Mouse (Mus musculus): Measurements from ENCODE around the gene Ppcdc.
"Not testable (repeated sequence)": the region's sequence is repeated elsewhere in the genome, so short reads cannot be mapped to it uniquely, and the experiment has no call there.

The Ppcdc gene

DNA sequence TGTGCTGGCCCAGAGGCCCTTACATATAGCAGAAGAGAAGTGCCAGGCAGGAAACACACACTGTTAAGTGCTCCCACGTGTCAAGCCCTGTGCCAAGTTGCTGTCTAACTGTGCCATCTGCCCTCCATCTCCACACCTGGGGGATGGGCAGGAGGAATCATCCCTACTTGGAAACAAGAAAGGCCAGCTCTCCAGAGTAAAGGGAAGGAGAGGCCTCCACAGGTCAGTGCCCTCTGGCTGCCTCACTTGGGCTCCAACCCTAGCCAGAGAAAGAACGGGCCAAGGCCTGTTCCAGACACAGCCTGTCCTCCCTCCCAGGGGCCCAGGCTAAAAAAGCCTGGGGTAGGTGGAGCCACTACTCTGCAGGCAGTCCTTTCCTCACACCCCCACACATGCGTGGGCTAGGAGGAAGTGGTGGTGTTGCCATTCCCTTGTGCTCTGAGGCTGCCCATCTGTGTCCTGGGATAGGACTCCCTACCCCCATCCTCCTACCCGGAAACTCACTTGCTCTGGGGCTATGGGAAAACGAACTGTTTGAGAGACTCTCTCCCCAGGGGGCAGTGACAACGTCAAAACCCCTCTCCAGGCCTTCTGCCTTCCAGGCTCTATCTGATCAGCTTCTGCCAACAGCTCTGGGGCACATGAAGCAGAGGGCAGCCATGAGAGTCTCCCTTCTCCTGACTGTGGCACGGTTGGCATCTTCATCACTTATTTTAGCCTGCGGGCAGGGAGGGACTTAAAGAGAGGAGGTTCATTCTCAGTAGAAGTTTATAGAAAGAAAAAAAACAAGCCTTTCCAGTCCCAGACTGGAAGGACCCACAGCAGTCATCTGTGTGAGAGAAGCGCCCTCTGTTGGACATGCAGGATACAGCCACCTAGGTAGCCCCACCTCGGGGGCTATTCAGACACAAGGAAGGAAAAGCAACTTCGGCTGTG, 6.6 kb downstream of the Ppcdc start:
- intact Hi-C loops (cut with DNase I), result loop anchor here (2.0 to 5.0 kb wide), 2 partner anchors 76 to 175 kb away; no protein-coding TSS in a partner anchor

DNA sequence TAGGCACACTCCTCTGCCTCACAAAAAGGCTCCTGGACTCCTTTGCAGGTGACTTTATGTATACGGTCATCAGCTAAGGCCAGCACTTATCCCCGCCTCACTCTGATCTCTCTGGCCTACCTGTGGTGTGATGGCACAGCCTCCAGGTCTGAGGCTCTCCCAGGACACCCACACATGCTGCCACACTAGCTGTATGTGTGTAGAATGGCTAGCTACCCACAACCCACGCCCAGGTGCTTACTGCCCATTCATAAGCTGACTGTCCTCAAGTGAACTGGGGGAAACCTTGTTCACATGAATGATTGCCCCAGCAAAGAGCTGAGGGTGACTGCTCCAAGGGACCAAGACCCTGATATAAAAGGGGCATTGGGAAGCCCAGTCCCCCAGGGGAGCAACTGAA, 7.4 kb downstream of the Ppcdc start:
- intact Hi-C loops (cut with DNase I), result loop anchor here (5.0 kb wide), 1 partner anchor 75 kb away; no protein-coding TSS in a partner anchor

DNA sequence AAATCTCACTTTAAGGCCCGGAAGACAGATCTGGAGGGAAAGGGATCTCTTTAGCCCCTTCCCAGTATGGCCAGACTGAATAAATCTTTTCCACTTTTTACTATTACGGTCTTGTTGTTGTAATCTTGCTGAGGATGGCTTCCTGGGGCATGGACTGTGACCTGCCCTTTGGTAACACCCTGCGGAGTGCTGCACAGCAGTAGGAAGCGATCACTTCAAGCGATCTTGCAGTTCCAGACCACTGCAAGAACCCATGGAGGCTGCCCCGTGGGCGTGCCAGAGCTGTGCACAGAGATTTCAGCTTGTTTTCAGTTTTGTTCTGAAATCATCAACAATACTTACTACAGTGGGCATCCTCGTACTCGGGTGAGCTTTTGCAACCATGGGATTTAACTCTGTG, 8.7 kb downstream of the Ppcdc start:
- intact Hi-C loops (cut with DNase I), result loop anchor here (5.0 kb wide), 1 partner anchor 74 kb away; no protein-coding TSS in a partner anchor

DNA sequence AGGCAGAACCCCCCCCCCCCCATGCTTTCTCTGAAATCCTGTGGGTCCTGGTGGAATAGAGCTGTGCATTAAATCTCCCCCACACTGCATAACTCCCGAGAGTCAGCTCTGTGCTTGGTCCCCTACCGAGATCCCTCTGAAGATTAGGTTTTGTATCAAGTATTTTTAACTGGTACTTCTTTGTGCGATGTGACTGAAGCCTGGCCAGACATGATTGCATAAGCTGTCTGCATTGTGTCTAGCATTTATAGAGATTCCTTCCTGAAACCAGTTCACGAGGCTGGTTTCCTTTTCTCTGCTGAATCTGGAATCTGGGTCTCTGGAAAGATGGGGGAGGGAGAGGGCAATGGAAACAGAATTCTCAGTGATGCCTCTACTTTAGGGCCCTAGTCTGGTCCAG, 11.5 kb downstream of the Ppcdc start:
- intact Hi-C loops (cut with DNase I), result no loop called here

DNA sequence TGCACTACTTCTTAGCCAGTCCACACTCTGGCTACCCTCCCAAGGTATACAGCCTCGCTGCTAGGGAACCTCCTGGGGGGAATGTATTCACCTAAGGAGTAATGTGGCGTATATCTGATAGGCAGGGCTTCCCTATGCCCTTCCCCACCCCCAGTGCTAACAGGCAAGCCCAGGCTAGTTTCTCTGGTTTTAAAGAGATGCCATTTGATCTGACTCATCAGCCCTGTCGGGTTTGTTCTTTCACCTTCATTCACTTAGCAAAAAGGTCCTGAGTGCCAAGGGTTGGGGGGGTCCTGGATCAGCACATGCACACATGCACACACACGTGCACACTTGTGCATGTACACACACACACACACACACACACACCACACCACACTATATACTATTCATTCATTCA, 12.0 kb downstream of the Ppcdc start:
- intact Hi-C loops (cut with DNase I), result no loop called here

DNA sequence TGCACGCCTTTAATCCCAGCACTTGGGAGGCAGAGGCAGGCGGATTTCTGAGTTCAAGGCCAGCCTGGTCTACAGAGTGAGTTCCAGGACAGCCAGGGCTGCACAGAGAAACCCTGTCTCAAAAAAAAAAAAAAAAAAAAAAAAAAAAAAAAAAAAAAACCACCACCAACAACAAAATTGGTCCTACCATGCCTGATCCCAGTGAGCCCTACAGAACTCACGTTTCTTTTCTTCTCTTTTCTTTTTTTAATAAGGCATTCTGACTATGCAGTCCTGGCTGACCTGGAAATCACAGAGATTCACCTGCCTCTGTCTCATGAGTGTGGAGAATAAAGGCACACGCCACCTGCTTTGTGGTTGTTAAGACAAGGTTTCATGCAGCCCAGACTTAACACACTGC, 12.8 kb downstream of the Ppcdc start:
- intact Hi-C loops (cut with DNase I), result not testable (repeated sequence)

- intact Hi-C loops (cut with DNase I), result no loop called here
Observed at GRCm38 (mm10) chr9:57425116-57425515, 14.8 kb downstream of the Ppcdc start.

- intact Hi-C loops (cut with DNase I), result no loop called here
Observed at GRCm38 (mm10) chr9:57424066-57424465, 15.9 kb downstream of the Ppcdc start.

GRCm38 (mm10) chr9:57421688-57422111, 18.2 kb downstream of the Ppcdc start:
- intact Hi-C loops (cut with DNase I), result no loop called here

DNA sequence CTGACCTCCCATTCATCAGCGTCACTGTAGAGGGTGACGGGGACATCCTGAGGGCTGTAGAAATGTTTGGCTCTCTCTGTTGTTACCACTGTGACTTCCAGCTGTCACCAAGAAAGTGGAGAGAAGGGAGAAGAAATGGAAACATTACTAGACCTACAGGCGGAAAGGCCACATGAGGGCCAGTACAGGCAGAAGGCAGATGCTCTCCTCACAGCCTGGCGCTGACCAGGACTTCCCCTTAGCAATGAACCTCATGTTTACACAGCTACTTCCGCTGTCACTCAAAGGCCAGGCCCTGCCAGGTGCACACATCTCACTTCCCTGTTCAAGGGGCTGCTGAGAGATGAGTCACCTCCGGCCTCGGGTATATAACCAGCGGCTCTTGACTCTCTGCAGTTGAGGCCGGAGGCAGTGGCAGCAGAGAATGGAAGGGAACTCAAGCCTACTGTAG, 18.8 kb downstream of the Ppcdc start:
- intact Hi-C loops (cut with DNase I), result no loop called here

- intact Hi-C loops (cut with DNase I), result no loop called here
Observed at GRCm38 (mm10) chr9:57420321-57421120, 19.4 kb downstream of the Ppcdc start.

DNA sequence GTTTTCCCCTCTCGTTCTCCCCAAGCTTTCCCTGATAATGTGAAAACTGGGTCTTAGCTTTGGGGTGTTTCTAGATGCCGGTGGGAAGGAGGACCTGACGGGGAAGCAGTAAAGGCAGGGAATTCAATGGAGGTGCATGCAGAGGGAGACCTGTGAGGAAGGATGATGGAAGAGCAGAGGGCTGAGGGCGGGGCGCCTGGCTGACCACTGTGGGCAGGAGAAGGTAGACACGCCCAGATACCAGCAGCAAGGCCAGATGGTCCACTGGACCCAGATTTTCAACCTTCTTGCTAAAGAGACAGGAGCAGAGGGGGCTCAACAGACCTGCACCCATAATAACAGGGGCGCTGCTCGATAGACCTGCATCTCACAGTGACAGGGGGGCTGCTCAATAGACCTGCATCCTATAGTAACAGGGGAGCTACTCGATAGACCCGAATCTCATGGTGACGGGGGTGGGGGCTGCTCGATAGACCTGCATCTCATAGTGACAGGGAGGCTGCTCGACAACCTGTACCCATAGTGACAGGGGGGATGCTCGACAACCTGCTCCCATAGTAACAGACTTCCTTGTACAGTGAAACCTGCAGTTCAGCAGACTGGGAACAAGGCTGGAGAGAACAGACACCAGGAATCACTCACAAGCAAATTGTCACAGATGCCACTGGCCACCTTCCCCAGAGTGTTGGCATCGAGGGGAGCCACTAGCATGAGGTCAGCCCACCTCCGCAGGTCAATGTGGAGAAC, 20.2 kb downstream of the Ppcdc start:
- intact Hi-C loops (cut with DNase I), result no loop called here

GRCm38 (mm10) chr9:57417341-57417740, 22.6 kb downstream of the Ppcdc start:
- intact Hi-C loops (cut with DNase I), result no loop called here

DNA sequence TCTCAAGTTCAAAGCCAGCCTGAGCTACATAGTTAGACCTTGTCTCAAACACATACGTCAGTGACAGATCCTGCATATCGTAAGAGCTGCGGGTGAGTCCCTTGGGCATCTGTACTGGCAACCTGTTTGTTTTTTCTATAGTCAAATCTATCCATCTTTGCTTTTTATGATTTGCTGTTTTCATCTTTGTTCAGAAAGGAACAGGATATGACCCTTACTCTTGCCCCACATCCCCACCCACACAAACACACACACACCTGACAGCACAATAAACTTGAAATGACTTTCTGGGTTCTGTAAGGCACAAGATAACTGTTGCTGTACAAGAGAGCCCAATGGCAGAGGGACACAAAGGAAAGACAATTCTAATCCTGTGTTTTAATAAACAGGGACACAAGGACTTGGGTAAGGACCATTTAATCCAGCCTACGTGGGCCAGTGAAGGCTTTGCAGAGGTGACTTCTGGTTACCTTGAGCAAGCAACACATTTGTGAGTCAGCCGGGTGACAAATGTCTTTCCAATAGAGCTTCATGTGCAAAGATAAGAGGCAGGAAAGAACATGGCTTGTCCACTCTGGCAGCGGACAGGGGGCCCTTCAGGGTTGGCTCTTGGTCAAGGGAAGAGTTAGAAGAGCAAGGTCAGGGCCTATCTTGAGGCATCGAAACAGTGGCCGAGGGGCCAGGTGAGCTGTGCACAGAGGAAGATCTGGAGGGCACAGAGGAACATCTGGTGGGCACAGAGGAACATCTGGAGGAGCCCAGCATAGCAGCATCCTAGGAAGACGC, 32.6 kb downstream of the Ppcdc start:
- intact Hi-C loops (cut with DNase I), result no loop called here

DNA sequence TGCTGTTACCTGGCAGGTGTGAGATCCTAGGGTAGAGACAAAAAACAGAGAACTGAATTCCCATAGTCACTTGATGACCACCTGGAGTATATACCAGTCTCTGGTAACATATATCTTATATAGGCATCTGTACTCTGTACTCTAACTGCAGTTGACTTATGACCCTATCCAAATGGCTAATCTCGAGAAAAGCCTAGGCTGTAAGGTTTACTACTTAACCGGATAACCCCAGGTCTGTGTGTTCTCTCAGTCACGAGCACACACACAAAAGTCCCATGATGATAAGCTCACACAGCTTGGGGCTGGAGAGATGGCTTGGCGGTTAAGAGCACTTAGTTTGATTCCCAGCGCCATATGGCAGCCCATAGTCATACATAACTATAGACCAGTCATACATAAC, 33.5 kb downstream of the Ppcdc start:
- intact Hi-C loops (cut with DNase I), result no loop called here

DNA sequence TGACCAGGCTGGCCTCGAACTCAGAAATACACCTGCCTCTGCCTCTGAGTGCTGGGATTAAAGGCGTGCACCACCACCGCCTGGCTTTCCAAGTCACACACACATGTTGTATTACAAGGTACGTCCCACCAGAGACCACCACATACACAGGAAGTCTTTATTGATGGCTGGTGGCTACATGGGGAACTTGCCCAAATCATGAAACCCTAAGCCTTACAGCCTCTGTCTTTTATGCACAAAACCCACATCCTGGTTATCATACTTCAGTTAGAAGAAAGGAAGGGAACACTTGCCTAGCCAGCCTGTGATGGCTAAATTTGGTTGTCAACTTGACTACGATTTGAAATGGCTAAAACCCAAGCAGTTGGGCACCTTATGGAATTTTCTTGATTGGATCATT, 35.9 kb downstream of the Ppcdc start:
- intact Hi-C loops (cut with DNase I), result no loop called here

GRCm38 (mm10) chr9:57402318-57403251, 37.3 kb downstream of the Ppcdc start:
- intact Hi-C loops (cut with DNase I), result no loop called here

DNA sequence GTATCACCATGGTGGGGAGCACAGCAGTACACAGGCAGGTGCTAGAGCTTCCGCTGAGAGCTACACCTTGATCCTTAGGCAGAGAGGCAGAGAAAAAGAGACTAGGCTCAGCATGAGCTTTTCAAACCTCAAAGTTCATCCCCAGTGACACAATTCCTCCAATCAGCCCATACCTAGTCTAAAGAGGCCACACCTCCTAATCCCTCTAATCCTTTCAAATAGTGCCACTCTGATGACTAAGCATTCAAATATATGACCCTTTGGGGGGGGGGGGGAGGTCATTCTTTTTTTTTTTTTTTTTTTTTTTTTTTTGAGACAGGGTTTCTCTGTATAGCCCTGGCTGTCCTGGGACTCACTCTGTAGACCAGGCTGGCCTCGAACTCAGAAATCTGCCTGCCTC, 41.2 kb downstream of the Ppcdc start:
- intact Hi-C loops (cut with DNase I), result no loop called here

- intact Hi-C loops (cut with DNase I), result no loop called here
Observed at GRCm38 (mm10) chr9:57392892-57393291, 47.0 kb downstream of the Ppcdc start.

Data from adrenal gland (tissue).